Mouse (Mus musculus): ENCODE results near the gene Ern1. TPM values are rescaled to one million over a fixed set of nuclear protein-coding genes. Genes with fewer than 3 reads are reported as not detected.
A peak's percentile ranks its signal among the peaks of the same experiment; 100 is the strongest.

The Ern1 gene
- total RNA-seq (2021) (100 to 1,000 TPM in 1 of 2 experiments, 10 to 100 TPM in 1; 90.7 to 119 TPM), polyA plus RNA-seq (2012; rRNA removed) (608 and 700 TPM in 2 replicates)
- long read RNA-seq, full-length matches to known transcripts: 2 of 12 reads
- long read RNA-seq, partial matches to known transcripts: 8 of 12 reads
- long read RNA-seq, other reads (novel, unspliced or antisense): 2 of 12 reads

GRCm38 (mm10) chr11:106487733-106488115 is at the start of gene Ern1:
Ern1 (minus strand) TSS chr11:106487852.
- DNase-seq: peak; percentile 98

- no peak for DNase-seq
Measured at GRCm38 (mm10) chr11:106536253-106536912, 48.7 kb upstream of the Ern1 start.

GRCm38 (mm10) chr11:106535660-106536252 is 48.1 kb upstream of the Ern1 start:
- DNase-seq: no peak

- no peak for DNase-seq
Measured at GRCm38 (mm10) chr11:106532248-106532790, 44.7 kb upstream of the Ern1 start.

GRCm38 (mm10) chr11:106529786-106530185 is 42.1 kb upstream of the Ern1 start:
- DNase-seq: no peak

GRCm38 (mm10) chr11:106529113-106529512 is 41.5 kb upstream of the Ern1 start:
- no peak for DNase-seq

- DNase-seq: no peak
Measured at GRCm38 (mm10) chr11:106527926-106528325, 40.3 kb upstream of the Ern1 start.

- DNase-seq: no peak
Measured at GRCm38 (mm10) chr11:106527147-106527821, 39.6 kb upstream of the Ern1 start.

GRCm38 (mm10) chr11:106522538-106522937 is 34.9 kb upstream of the Ern1 start:
- DNase-seq: no peak

- DNase-seq: no peak
Measured at GRCm38 (mm10) chr11:106521612-106522011, 34.0 kb upstream of the Ern1 start.

GRCm38 (mm10) chr11:106520404-106520803 is 32.8 kb upstream of the Ern1 start:
- no peak for DNase-seq

- DNase-seq: no peak
Measured at GRCm38 (mm10) chr11:106519519-106519918, 31.9 kb upstream of the Ern1 start.

- DNase-seq: no peak
Measured at GRCm38 (mm10) chr11:106518391-106518790, 30.7 kb upstream of the Ern1 start.

- DNase-seq: no peak
Measured at GRCm38 (mm10) chr11:106515079-106515745, 27.6 kb upstream of the Ern1 start.

GRCm38 (mm10) chr11:106514446-106514845 is 26.8 kb upstream of the Ern1 start:
- DNase-seq: peak; percentile 60

- peak; percentile 59 for DNase-seq
Measured at GRCm38 (mm10) chr11:106513166-106513565, 25.5 kb upstream of the Ern1 start.

- DNase-seq: no peak
Measured at GRCm38 (mm10) chr11:106512006-106512390, 24.3 kb upstream of the Ern1 start.

- peak; percentile 76 for DNase-seq
Measured at GRCm38 (mm10) chr11:106511236-106512005, 23.8 kb upstream of the Ern1 start.

GRCm38 (mm10) chr11:106507638-106508037 is 20.0 kb upstream of the Ern1 start:
- no peak for DNase-seq

- DNase-seq: no peak
Measured at GRCm38 (mm10) chr11:106506211-106506610, 18.6 kb upstream of the Ern1 start.

GRCm38 (mm10) chr11:106504129-106504528 is 16.5 kb upstream of the Ern1 start:
- no peak for DNase-seq

GRCm38 (mm10) chr11:106503425-106503717 is 15.7 kb upstream of the Ern1 start:
- no peak for DNase-seq

Measured in adrenal gland, adult 2 months (tissue).